Mouse (Mus musculus) testis, postnatal 10 days (tissue): ENCODE measurements around the gene Fam162b.

Experiments used
- DNase-seq: peaks from one replicate; pipeline ENCODE4 v3.0.0; 2021; ENCODE audit warnings: low spot score

Fam162b gene

GRCm38 (mm10) chr10:51590139-51590574 is at the start of gene Fam162b:
TSS of gene Fam162b (minus strand) at chr10:51590517.
- no peak for DNase-seq

GRCm38 (mm10) chr10:51631411-51632136 is 41.3 kb upstream of the Fam162b start, which contains the start of gene Gprc6a:
TSS of gene Gprc6a (minus strand) at chr10:51631461.
- DNase-seq, result no peak

GRCm38 (mm10) chr10:51621193-51621592 is 30.9 kb upstream of the Fam162b start:
- no peak for DNase-seq

- no peak for DNase-seq
Measured at GRCm38 (mm10) chr10:51620126-51620525, 29.8 kb upstream of the Fam162b start.

GRCm38 (mm10) chr10:51618538-51618937 is 28.2 kb upstream of the Fam162b start:
- no peak for DNase-seq

- DNase-seq, result no peak
Measured at GRCm38 (mm10) chr10:51614826-51615590, 24.7 kb upstream of the Fam162b start.

GRCm38 (mm10) chr10:51613421-51613820 is 23.1 kb upstream of the Fam162b start:
- DNase-seq, result no peak

GRCm38 (mm10) chr10:51611969-51612682 is 21.8 kb upstream of the Fam162b start:
- no peak for DNase-seq

GRCm38 (mm10) chr10:51609741-51610425 is 19.6 kb upstream of the Fam162b start:
- DNase-seq, result no peak

GRCm38 (mm10) chr10:51596928-51597635 is 6.8 kb upstream of the Fam162b start:
- DNase-seq, result no peak

- no peak for DNase-seq
Measured at GRCm38 (mm10) chr10:51595001-51595931, 4.9 kb upstream of the Fam162b start.

- DNase-seq, result no peak
Measured at GRCm38 (mm10) chr10:51591574-51591973, 1.3 kb upstream of the Fam162b start.

GRCm38 (mm10) chr10:51584919-51585318 is 5.4 kb downstream of the Fam162b start:
- DNase-seq, result no peak

GRCm38 (mm10) chr10:51584378-51584777 is 5.9 kb downstream of the Fam162b start:
- no peak for DNase-seq

- DNase-seq, result no peak
Measured at GRCm38 (mm10) chr10:51571225-51571996, 18.9 kb downstream of the Fam162b start.

GRCm38 (mm10) chr10:51556005-51556404 is 34.3 kb downstream of the Fam162b start:
- no peak for DNase-seq

GRCm38 (mm10) chr10:51553348-51554123 is 36.8 kb downstream of the Fam162b start:
- DNase-seq, result peak; percentile 84
